Mouse (Mus musculus) kidney, postnatal 4 days (tissue): ENCODE results near the gene Slmap.
"Not testable (repeated sequence)": the region's sequence is repeated elsewhere in the genome, so short reads cannot be mapped to it uniquely, and the experiment has no call there.

Experiments
- DNase-seq, 2 experiments: peaks; one replicate each; pipeline ENCODE4 v3.0.0; 2021; ENCODE audit warnings: mixed read lengths in 2 of 2

Gene Slmap

GRCm38 (mm10) chr14:26466544-26467125 lies 68.1 kb downstream of the Slmap start:
- no peak for DNase-seq

GRCm38 (mm10) chr14:26465898-26466297 lies 68.8 kb downstream of the Slmap start:
- no peak for DNase-seq

- peak; percentile 48 to 60 for DNase-seq
Observed at GRCm38 (mm10) chr14:26459516-26459915, 75.2 kb downstream of the Slmap start.

- no peak for DNase-seq
Observed at GRCm38 (mm10) chr14:26454851-26455250, 79.9 kb downstream of the Slmap start.

GRCm38 (mm10) chr14:26450036-26450800 lies 84.5 kb downstream of the Slmap start:
- DNase-seq, result peak; percentile 6 to 14

- no peak for DNase-seq
Observed at GRCm38 (mm10) chr14:26448581-26448980, 86.2 kb downstream of the Slmap start.

- DNase-seq, result no peak
Observed at GRCm38 (mm10) chr14:26447223-26447622, 87.5 kb downstream of the Slmap start.

GRCm38 (mm10) chr14:26446538-26446937 lies 88.2 kb downstream of the Slmap start:
- no peak for DNase-seq

GRCm38 (mm10) chr14:26442534-26442933 lies 92.2 kb downstream of the Slmap start:
- no peak for DNase-seq

GRCm38 (mm10) chr14:26441041-26441812 lies 93.5 kb downstream of the Slmap start:
- DNase-seq, result no peak

GRCm38 (mm10) chr14:26439996-26440395 lies 94.7 kb downstream of the Slmap start:
- no peak for DNase-seq

GRCm38 (mm10) chr14:26437771-26438170 lies 97.0 kb downstream of the Slmap start:
- DNase-seq, result no peak

- no peak for DNase-seq
Observed at GRCm38 (mm10) chr14:26436304-26436703, 98.4 kb downstream of the Slmap start.

- DNase-seq, result no peak
Observed at GRCm38 (mm10) chr14:26432320-26432719, 102.4 kb downstream of the Slmap start.

GRCm38 (mm10) chr14:26431919-26432318 lies 102.8 kb downstream of the Slmap start:
- DNase-seq, result no peak

GRCm38 (mm10) chr14:26420231-26420630 lies 114.5 kb downstream of the Slmap start:
- DNase-seq, result no peak

GRCm38 (mm10) chr14:26417956-26418355 lies 116.8 kb downstream of the Slmap start:
- DNase-seq, result no peak

- no peak for DNase-seq
Observed at GRCm38 (mm10) chr14:26417088-26417487, 117.6 kb downstream of the Slmap start.

- DNase-seq, result no peak
Observed at GRCm38 (mm10) chr14:26413581-26413980, 121.2 kb downstream of the Slmap start.

GRCm38 (mm10) chr14:26406746-26407145 lies 128.0 kb downstream of the Slmap start:
- no peak for DNase-seq

GRCm38 (mm10) chr14:26398508-26399160 lies 136.1 kb downstream of the Slmap start:
- peak in 1 of 2 experiments; percentile 15 for DNase-seq

- DNase-seq, result no peak
Observed at GRCm38 (mm10) chr14:26391866-26392265, 142.9 kb downstream of the Slmap start.

- DNase-seq, result not testable (repeated sequence)
Observed at GRCm38 (mm10) chr14:26388961-26389360, 145.8 kb downstream of the Slmap start.
